ENCODE assay signal across 9 mouse cellular contexts in genomic region chr12:106474501-106475165, GRCm38 (mm10).
A peak's percentile ranks its signal among the peaks of the same experiment; 100 is the strongest.
DNase-seq lines count a peak whose midpoint lies in the region; ATAC-seq and TF ChIP-seq lines count a peak whose summit lies in the region.
"Had no signal": no experiment of that assay in that cellular context is flagged by ENCODE, and none has a peak within 500 bp of the region (broad histone marks: within the 10 kb centered on the region; RNA-seq: fewer than 3 reads in every experiment).

No protein-coding gene starts in this region.

- peaks cover 46% of the 10 kb centered on the region for H3K27me3 ChIP-seq in hindbrain, embryonic 10.5 days (ENCODE audit: insufficient read depth, poor library complexity, severe bottlenecking)
- no peaks in the 10 kb centered on the region; the same call in 1 of the 2 replicates for H3K27me3 ChIP-seq in midbrain, postnatal 0 days (ENCODE audit: insufficient read depth, low read length)

- peaks cover 52% of the 10 kb centered on the region for H3K4me1 ChIP-seq in hindbrain, embryonic 10.5 days (replicated peaks)
- peaks cover 2% of the 10 kb centered on the region; the same call in 1 of the 2 replicates for H3K4me1 ChIP-seq in midbrain, postnatal 0 days (ENCODE audit: insufficient read depth, low read length)

- no peaks in the 10 kb centered on the region for H3K36me3 ChIP-seq in hindbrain, embryonic 10.5 days
- H3K36me3 ChIP-seq in midbrain, postnatal 0 days (ENCODE audit: insufficient read depth, low read length) = no peaks in the 10 kb centered on the region

- DNase-seq in cerebellum, postnatal 14 days = peak; percentile 37 to 52
- DNase-seq in cerebellum, adult 11-12 months = no peak
- peak; percentile 80 for DNase-seq in R1 (ENCODE audit: low read depth, low spot score)
- DNase-seq in hindbrain, embryonic 10.5 days (ENCODE audit: low spot score) = peak; percentile 48
- peak; percentile 56 for DNase-seq in midbrain, postnatal 0 days (ENCODE audit: low spot score)
- no peak for DNase-seq in ovary, postnatal 10 days (ENCODE audit: low spot score)
- DNase-seq in lung, adult 18-20 months = no peak
- DNase-seq in MN1 (ENCODE audit: low spot score) = no peak

- H3K9me3 ChIP-seq in hindbrain, embryonic 10.5 days = no peaks in the 10 kb centered on the region
- H3K9me3 ChIP-seq in midbrain, postnatal 0 days (ENCODE audit: low read length) = no peaks in the 10 kb centered on the region

- no peak overlapping the region for H3K9ac ChIP-seq in midbrain, postnatal 0 days (replicated peaks; ENCODE audit: low read length, poor library complexity, severe bottlenecking)

- peak; percentile 63 for ATAC-seq in midbrain, postnatal 0 days (ENCODE audit: low FRiP score)

- peak overlapping the region; percentile 37 for H3K4me2 ChIP-seq in midbrain, postnatal 0 days (ENCODE audit: low read depth, low read length, poor library complexity, severe bottlenecking)

- WGBS in hindbrain, embryonic 10.5 days = 12% methylated on average over 24 of the region's 24 CpGs
- 17% methylated on average over 24 of the region's 24 CpGs for WGBS in midbrain, postnatal 0 days

- H3K4me3 ChIP-seq in hindbrain, embryonic 10.5 days = peak overlapping the region; percentile 36
- peak overlapping the region; percentile 4; the same call in 1 of the 2 replicates for H3K4me3 ChIP-seq in midbrain, postnatal 0 days (ENCODE audit: low read depth, low read length)

- H3K27ac ChIP-seq in hindbrain, embryonic 10.5 days = no peak overlapping the region; the same call in 1 of the 2 replicates
- no peak overlapping the region for H3K27ac ChIP-seq in midbrain, postnatal 0 days (ENCODE audit: low read depth, low read length)
- H3K27ac ChIP-seq: macrophage had no signal

- peak; percentile 59 for TF ChIP-seq CTCF in midbrain, postnatal 0 days (IDR thresholded peaks at IDR 0.05)

Comparison
In these comparisons a context has a peak if more than half of its experiments do, and no peak if none do; other contexts are left out.
1. DNase-seq: peak in cerebellum, postnatal 14 days (2 of 2), R1 (single experiment), hindbrain, embryonic 10.5 days (single experiment) and midbrain, postnatal 0 days (single experiment); none in cerebellum, adult 11-12 months (single experiment), ovary, postnatal 10 days (single experiment), lung, adult 18-20 months (0 of 2) and MN1 (single experiment).